Mouse (Mus musculus): ENCODE data around the gene Abcc5. TPM values are rescaled to one million over a fixed set of nuclear protein-coding genes. Genes with fewer than 3 reads are reported as not detected.

Abcc5 gene
- polyA plus RNA-seq, 1 experiment from 2014 or later, result 143 TPM

- 91% methylated on average over 6 of the region's 6 CpGs for WGBS
- Histone ChIP-seq H3K27me3 (no peaks in the 10 kb centered on the region), H3K9me3 (replicated peaks) (no peaks in the 10 kb centered on the region), H3K4me2 (replicated peaks) (no peak overlapping the region), H3K4me1 (no peaks in the 10 kb centered on the region), H3K4me3 (no peak overlapping the region), H3K9ac (no peak overlapping the region), H3K27ac (no peak overlapping the region), H3K36me3 (peaks cover 8% of the 10 kb centered on the region)
- no peak for ATAC-seq (ENCODE audit: low FRiP score)
These were observed 10.4 kb downstream of the Abcc5 start for GRCm38 (mm10) chr16:20415804-20416203.

- Histone ChIP-seq H3K27me3 (no peaks in the 10 kb centered on the region), H3K27ac (no peak overlapping the region), H3K9ac (no peak overlapping the region), H3K4me3 (no peak overlapping the region), H3K4me1 (no peaks in the 10 kb centered on the region), H3K9me3 (replicated peaks) (no peaks in the 10 kb centered on the region), H3K36me3 (peaks cover 5% of the 10 kb centered on the region), H3K4me2 (replicated peaks) (no peak overlapping the region)
- WGBS, result 88% methylated on average over 2 of the region's 2 CpGs
- no peak for ATAC-seq (ENCODE audit: low FRiP score)
These were observed 11.0 kb downstream of the Abcc5 start for GRCm38 (mm10) chr16:20415211-20415610.

DNA sequence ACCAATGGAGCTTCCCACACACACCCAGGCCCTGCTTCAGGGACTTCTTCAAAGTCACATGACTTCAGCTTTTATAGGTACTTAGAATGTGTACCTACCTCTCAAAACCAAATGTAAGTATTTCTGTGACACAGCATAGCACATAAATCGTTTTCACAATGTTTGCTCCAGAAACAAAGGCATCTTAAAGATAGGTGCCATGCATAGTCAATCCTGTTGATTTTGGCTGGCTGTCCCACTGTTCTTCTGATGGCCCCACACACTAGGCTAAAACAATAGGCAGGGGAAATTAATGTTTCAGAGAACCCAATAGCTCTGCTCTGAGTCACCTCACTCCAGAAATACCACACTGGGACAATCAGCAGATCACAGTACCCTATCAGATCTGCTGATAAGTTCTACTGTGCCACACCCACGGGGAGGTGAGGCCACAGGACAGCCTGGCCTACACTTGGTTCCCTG, 12.3 kb downstream of the Abcc5 start:
- no peaks in the 10 kb centered on the region for H3K27me3 ChIP-seq
- WGBS, result 90% methylated on average over 2 of the region's 2 CpGs
- no peaks in the 10 kb centered on the region for H3K36me3 ChIP-seq
- ATAC-seq (ENCODE audit: low FRiP score), result no peak
- H3K4me2 ChIP-seq (replicated peaks), result no peak overlapping the region
- H3K4me1 ChIP-seq, result no peaks in the 10 kb centered on the region
- H3K9ac ChIP-seq, result no peak overlapping the region
- no peak overlapping the region for H3K4me3 ChIP-seq
- H3K9me3 ChIP-seq (replicated peaks), result no peaks in the 10 kb centered on the region
- no peak overlapping the region for H3K27ac ChIP-seq

DNA sequence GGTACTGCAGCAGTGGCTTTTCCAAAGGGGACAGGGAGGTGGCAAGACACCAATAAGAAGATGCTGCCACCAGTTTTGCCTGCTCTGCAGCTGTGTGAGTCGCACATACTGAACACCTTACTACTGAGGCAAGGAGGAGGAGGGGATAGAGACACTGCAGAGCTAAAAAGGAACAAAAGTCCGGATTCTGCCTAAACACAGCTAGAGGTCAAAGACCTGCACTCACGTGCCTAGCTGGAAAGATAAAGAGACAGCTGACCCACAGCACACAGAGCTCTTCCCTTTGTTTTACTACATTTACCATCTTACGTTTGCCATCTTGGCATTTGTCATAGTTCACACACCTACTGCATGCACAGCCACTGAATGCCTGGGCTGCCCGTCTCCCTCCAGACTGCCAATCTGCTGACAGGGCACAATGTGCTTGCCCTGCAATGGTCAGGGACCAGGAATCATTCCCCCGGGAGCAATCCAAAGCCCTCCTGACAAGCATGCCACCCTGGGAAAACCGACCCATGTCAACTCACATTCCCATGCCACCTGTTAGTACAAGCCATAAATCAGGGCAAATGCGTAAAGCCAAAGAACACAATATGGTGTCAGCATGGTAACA, 14.1 kb downstream of the Abcc5 start:
- no peak overlapping the region for H3K4me3 ChIP-seq
- no peak overlapping the region for H3K4me2 ChIP-seq (replicated peaks)
- no peak overlapping the region for H3K9ac ChIP-seq
- no peak for ATAC-seq (ENCODE audit: low FRiP score)
- no peaks in the 10 kb centered on the region for H3K9me3 ChIP-seq (replicated peaks)
- no peaks in the 10 kb centered on the region for H3K36me3 ChIP-seq
- WGBS, result 81% methylated on average over 8 of the region's 8 CpGs
- H3K4me1 ChIP-seq, result no peaks in the 10 kb centered on the region
- no peak overlapping the region for H3K27ac ChIP-seq
- no peaks in the 10 kb centered on the region for H3K27me3 ChIP-seq

DNA sequence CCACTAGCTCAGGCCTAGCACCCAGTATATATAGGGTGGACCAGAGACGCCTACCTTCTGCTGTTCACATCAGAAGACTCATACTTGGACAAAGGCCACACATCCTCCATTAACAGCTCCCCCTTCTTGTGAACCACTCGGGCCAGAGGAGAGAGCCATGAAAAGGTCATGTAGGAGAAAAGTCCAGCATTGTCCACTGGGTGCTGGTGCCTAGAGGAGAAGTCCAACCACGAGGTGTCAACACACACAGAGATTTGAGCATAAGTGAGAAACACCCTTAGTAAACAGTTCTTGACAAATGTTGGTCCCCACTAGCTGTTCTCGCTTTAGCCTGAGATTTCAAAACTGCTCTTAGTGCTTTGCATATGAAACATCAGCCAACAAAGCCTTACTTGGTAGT, 20.9 kb downstream of the Abcc5 start:
- no peak overlapping the region for H3K9ac ChIP-seq
- H3K4me2 ChIP-seq (replicated peaks), result no peak overlapping the region
- H3K36me3 ChIP-seq, result peaks cover 37% of the 10 kb centered on the region
- H3K4me1 ChIP-seq, result no peaks in the 10 kb centered on the region
- H3K9me3 ChIP-seq (replicated peaks), result no peaks in the 10 kb centered on the region
- no peak overlapping the region for H3K27ac ChIP-seq
- H3K4me3 ChIP-seq, result no peak overlapping the region
- ATAC-seq (ENCODE audit: low FRiP score), result no peak
- 92% methylated on average over 4 of the region's 4 CpGs for WGBS
- H3K27me3 ChIP-seq, result no peaks in the 10 kb centered on the region

GRCm38 (mm10) chr16:20403327-20403726, 22.9 kb downstream of the Abcc5 start:
- Histone ChIP-seq H3K9ac (no peak overlapping the region), H3K9me3 (replicated peaks) (no peaks in the 10 kb centered on the region), H3K4me2 (replicated peaks) (no peak overlapping the region), H3K4me1 (no peaks in the 10 kb centered on the region), H3K4me3 (no peak overlapping the region), H3K27ac (no peak overlapping the region), H3K27me3 (no peaks in the 10 kb centered on the region), H3K36me3 (peaks cover 55% of the 10 kb centered on the region)
- no peak for ATAC-seq (ENCODE audit: low FRiP score)
- 93% methylated on average over 2 of the region's 2 CpGs for WGBS

- WGBS, result 87% methylated on average over 3 of the region's 3 CpGs
- no peaks in the 10 kb centered on the region for H3K27me3 ChIP-seq
- no peaks in the 10 kb centered on the region for H3K9me3 ChIP-seq (replicated peaks)
- no peak for ATAC-seq (ENCODE audit: low FRiP score)
- no peak overlapping the region for H3K9ac ChIP-seq
- H3K4me3 ChIP-seq, result no peak overlapping the region
- no peak overlapping the region for H3K27ac ChIP-seq
- peaks cover 63% of the 10 kb centered on the region for H3K36me3 ChIP-seq
- no peak overlapping the region for H3K4me2 ChIP-seq (replicated peaks)
- H3K4me1 ChIP-seq, result no peaks in the 10 kb centered on the region
These were observed 24.6 kb downstream of the Abcc5 start for GRCm38 (mm10) chr16:20401592-20401991.

DNA sequence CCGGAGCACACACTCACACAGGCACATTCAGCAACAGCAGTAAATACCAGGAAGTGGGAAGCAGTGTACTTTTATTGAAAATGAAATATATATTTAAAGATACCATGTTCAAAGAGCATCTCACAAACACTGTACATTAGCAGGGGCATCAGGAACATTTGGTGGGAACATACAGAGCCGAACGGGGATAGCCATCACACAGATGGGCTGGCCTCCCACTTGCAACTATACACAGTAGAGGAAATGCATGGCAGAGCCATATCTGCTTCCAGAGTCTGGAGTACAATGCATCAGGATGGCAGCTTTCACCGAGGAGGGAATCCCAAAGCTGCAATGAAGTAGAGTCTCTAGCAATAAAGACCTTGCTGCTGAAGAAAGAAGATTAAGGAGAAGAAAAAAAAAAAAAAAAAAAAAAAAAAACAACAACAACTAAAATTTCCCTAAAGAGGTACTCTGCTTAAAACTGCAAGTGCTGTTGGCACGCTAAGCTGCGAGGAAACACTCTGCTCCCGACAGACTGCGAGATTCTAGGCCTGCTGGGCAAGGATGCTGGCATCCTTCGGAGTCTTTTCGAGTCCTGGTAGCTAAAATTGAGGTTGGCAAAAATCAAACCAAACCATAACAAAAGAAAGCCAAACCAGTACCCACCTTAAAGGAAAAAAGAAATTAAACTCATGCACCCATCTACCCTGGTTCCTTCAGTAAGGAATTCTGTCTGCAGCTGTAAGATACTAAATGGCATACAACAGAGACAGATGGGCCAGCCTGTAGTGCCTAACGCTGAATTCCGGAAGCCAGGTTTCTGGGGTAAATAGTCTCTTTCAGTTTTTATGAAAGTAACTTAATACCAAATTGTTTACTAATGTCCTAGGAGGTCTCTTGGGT, 25.2 kb downstream of the Abcc5 start:
- no peak overlapping the region for H3K27ac ChIP-seq
- H3K9me3 ChIP-seq (replicated peaks), result no peaks in the 10 kb centered on the region
- no peaks in the 10 kb centered on the region for H3K27me3 ChIP-seq
- no peaks in the 10 kb centered on the region for H3K4me1 ChIP-seq
- no peak overlapping the region for H3K4me2 ChIP-seq (replicated peaks)
- peaks cover 69% of the 10 kb centered on the region for H3K36me3 ChIP-seq
- WGBS, result 94% methylated on average over 12 of the region's 12 CpGs
- H3K9ac ChIP-seq, result no peak overlapping the region
- no peak overlapping the region for H3K4me3 ChIP-seq
- ATAC-seq (ENCODE audit: low FRiP score), result no peak

- Histone ChIP-seq H3K4me1 (no peaks in the 10 kb centered on the region), H3K27ac (no peak overlapping the region), H3K4me3 (no peak overlapping the region), H3K9ac (no peak overlapping the region), H3K36me3 (peaks cover 74% of the 10 kb centered on the region), H3K4me2 (replicated peaks) (no peak overlapping the region), H3K9me3 (replicated peaks) (no peaks in the 10 kb centered on the region), H3K27me3 (no peaks in the 10 kb centered on the region)
- no peak for ATAC-seq (ENCODE audit: low FRiP score)
- 91% methylated on average over 10 of the region's 10 CpGs for WGBS
These were observed 29.3 kb downstream of the Abcc5 start for GRCm38 (mm10) chr16:20396851-20397250.

GRCm38 (mm10) chr16:20395216-20395907, 30.8 kb downstream of the Abcc5 start:
- Histone ChIP-seq H3K27ac (no peak overlapping the region), H3K9ac (no peak overlapping the region), H3K27me3 (no peaks in the 10 kb centered on the region), H3K9me3 (replicated peaks) (no peaks in the 10 kb centered on the region), H3K4me1 (no peaks in the 10 kb centered on the region), H3K4me3 (no peak overlapping the region), H3K4me2 (replicated peaks) (no peak overlapping the region), H3K36me3 (peaks cover 80% of the 10 kb centered on the region)
- 88% methylated on average over 11 of the region's 11 CpGs for WGBS
- ATAC-seq (ENCODE audit: low FRiP score), result no peak

- 91% methylated on average over 3 of the region's 3 CpGs for WGBS
- Histone ChIP-seq H3K4me1 (no peaks in the 10 kb centered on the region), H3K36me3 (peaks cover 84% of the 10 kb centered on the region)
These were observed 34.4 kb downstream of the Abcc5 start for GRCm38 (mm10) chr16:20391753-20392152.

GRCm38 (mm10) chr16:20390233-20390632, 36.0 kb downstream of the Abcc5 start:
- no peaks in the 10 kb centered on the region for H3K9me3 ChIP-seq (replicated peaks)
- WGBS, result 78% methylated on average over 6 of the region's 6 CpGs
- H3K4me1 ChIP-seq, result no peaks in the 10 kb centered on the region
- H3K27me3 ChIP-seq, result no peaks in the 10 kb centered on the region
- H3K36me3 ChIP-seq, result peaks cover 74% of the 10 kb centered on the region
- no peak overlapping the region for H3K27ac ChIP-seq
- H3K9ac ChIP-seq, result no peak overlapping the region
- no peak overlapping the region for H3K4me3 ChIP-seq
- ATAC-seq (ENCODE audit: low FRiP score), result no peak
- H3K4me2 ChIP-seq (replicated peaks), result no peak overlapping the region

More at GRCm38 (mm10) chr16:20391753-20392152, 34.4 kb downstream of the Abcc5 start:
- Histone ChIP-seq H3K9ac (no peak overlapping the region), H3K9me3 (replicated peaks) (no peaks in the 10 kb centered on the region), H3K4me2 (replicated peaks) (no peak overlapping the region), H3K4me3 (no peak overlapping the region), H3K27me3 (no peaks in the 10 kb centered on the region), H3K27ac (no peak overlapping the region)
- no peak for ATAC-seq (ENCODE audit: low FRiP score)
